Mouse (Mus musculus) skeletal muscle tissue, postnatal 0 days (tissue): ENCODE measurements around the gene Pdxdc1. TPM values are rescaled to one million over a fixed set of nuclear protein-coding genes. Genes with fewer than 3 reads are reported as not detected.

Experiments used
- microRNA-seq, 2 experiments: library from miRNA; unstranded; fragments of <30 nt; microRNA quantifications; one replicate each; pipeline ENCODE4; 2016
- polyA plus RNA-seq: library from polyadenylated mRNA; unstranded; fragments of >200 nt; fragmentation: Nextera tagmentation; extraction: Ambion mirVana; gene quantifications from 2 replicates; pipeline ENCODE4 v1.2.1, GENCODE M21; 2015

Pdxdc1 gene
- polyA plus RNA-seq, result 36.5 and 43.2 TPM in 2 replicates

GRCm38 (mm10) chr16:13902888-13903483, at the start of gene Pdxdc1, which contains the start of gene Mpv17l:
TSS of gene Pdxdc1 (minus strand) at chr16:13903131.
TSS of gene Mpv17l (plus strand) at chr16:13903161.

GRCm38 (mm10) chr16:13818560-13819393, 84.2 kb downstream of the Pdxdc1 start, which contains the start of gene Ntan1:
TSS of gene Ntan1 (plus strand) at chr16:13818845.

Small RNAs within 50 kb of the gene (microRNA-seq; reads per million reads assigned to microRNA genes)
- gene Gm27734, result 0 reads per million in 2 experiments

Other genes with a start within 250 kb of the Pdxdc1 start
- 15.3 and 15.9 TPM in 2 replicates for gene Parn, start 235.0 kb downstream of the Pdxdc1 start, polyA plus RNA-seq
- 27.8 and 30.8 TPM in 2 replicates for gene Bfar, start 231.3 kb downstream of the Pdxdc1 start, polyA plus RNA-seq
- 1.6 and 1.9 TPM in 2 replicates for gene 3110001I22Rik, start 231.2 kb downstream of the Pdxdc1 start, polyA plus RNA-seq
- not detected in 2 replicates for gene Pla2g10, start 172.1 kb downstream of the Pdxdc1 start, polyA plus RNA-seq
- 27.3 and 30.3 TPM in 2 replicates for gene Rrn3, start 122.4 kb downstream of the Pdxdc1 start, polyA plus RNA-seq
- 114 and 122 TPM in 2 replicates for gene Ntan1, start 84.3 kb downstream of the Pdxdc1 start, polyA plus RNA-seq
- gene Mpv17l, start within 50 bp of the Pdxdc1 start, polyA plus RNA-seq, result 2.3 and 2.5 TPM in 2 replicates
- gene 2900011O08Rik, start 83.5 kb upstream of the Pdxdc1 start, polyA plus RNA-seq, result 0.10 and 0.28 TPM in 2 replicates
- not detected in 2 replicates for gene Ifitm7, start 83.8 kb upstream of the Pdxdc1 start, polyA plus RNA-seq